Mouse (Mus musculus): ENCODE data around the gene Nup93.

Nup93 gene

GRCm38 (mm10) chr8:94268359-94268890 is 54.1 kb downstream of the Nup93 start:
- no peak for DNase-seq (ENCODE audit: low spot score)

DNA sequence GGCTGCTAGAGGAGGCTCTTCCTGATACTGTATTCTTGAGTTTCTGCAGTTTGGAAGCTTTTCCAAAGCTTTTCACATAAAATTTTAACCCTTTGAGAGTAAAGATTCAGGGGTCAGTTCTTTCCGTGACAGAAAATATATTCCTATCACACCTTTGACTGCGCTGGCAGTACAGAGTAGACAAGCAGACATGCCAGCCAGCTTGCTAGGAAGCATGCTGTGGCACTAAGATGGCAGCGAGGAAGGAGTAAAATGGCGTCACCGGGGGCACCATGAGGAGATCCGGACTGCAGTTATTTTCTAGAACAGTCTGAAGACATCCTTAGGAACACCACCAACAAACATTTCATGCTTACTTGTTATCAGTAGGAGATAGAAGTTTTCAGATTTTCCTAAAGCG is 55.9 kb downstream of the Nup93 start:
- no peak for DNase-seq (ENCODE audit: low spot score)

DNA sequence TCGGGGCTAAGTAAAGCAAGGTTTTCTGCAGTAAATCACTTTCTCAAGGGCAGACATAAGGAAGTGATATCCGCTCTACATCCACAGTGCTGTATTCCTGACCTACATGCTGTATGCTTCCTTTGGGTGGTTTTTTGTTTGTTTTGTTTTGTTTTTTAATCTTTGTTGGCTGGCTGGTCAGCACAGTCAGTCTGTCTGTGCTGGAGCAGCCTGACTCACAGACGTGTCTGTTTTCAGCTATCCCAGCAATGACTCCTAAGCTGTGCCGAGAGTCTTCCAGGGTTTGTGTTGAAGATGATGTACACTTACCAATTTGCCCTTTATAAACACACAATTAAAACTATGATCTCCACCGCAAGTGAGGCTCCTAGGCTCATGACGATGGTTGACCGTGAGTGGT is 56.7 kb downstream of the Nup93 start:
- no peak for DNase-seq (ENCODE audit: low spot score)

DNA sequence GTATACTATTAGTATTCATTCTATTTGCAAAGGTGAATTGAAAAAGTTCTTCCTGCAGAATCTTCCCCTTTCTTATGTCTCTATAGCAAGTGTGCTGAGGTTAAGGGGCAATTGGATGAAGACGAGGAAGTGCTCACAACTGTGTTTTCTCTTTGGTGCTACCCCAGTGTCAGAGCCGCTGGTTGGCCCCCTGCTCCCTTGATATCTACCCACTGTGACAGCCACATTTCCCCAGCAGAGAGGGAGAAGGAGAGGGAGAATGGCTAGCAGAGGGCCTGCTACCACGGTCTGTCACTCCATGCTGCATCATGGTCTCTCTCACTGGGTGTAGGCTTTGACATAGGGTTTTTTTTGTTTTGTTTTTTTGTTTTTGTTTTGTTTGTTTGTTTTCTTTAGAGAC is 58.2 kb downstream of the Nup93 start:
- DNase-seq (ENCODE audit: low spot score), result no peak

DNA sequence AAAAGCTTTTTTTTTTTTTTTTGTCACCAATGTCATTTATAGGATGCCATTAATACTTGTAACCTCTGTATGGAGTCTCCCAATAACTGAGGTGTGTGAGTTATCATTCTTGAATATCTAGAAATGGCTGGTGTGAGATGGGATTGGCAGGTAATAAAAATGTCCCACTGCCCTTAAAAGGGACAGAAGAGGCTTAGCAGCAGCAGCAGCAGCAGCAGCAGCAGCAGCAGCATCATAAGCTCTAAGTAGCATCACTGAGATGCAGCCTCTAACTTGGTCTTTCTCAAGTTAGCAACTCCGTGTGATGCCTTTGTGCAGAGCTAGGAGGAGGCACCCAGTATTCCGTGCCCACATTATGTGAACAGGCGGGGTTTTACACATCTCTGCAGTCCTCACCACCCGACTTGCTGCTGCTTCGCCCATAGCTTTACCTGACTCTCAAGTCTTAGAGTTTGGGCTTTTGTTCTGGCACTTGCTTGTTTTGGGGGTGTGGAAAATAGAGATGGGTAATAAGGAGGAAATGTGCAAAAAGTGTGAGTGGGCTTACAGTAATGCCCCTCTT is 59.0 kb downstream of the Nup93 start:
- DNase-seq (ENCODE audit: low spot score), result no peak

GRCm38 (mm10) chr8:94274030-94274429 is 59.7 kb downstream of the Nup93 start:
- no peak for DNase-seq (ENCODE audit: low spot score)

DNA sequence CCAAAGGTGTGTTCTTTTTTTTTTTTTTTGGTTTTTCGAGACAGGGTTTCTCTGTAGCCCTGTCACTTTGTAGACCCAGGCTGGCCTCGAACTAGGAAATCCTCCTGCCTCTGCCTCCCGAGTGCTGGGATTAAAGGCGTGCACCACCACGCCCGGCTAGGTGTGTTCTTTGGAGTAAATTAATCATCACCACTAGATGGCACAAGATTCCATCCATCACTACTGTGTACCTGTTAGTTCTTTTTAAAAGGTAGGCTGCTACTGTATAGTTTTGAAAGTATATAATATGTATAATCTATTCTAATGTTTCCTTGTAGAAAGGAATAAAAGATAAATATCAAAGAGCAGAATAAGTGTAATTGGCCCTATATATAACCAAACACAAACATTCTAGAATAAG is 63.9 kb downstream of the Nup93 start:
- DNase-seq (ENCODE audit: low spot score), result no peak

DNA sequence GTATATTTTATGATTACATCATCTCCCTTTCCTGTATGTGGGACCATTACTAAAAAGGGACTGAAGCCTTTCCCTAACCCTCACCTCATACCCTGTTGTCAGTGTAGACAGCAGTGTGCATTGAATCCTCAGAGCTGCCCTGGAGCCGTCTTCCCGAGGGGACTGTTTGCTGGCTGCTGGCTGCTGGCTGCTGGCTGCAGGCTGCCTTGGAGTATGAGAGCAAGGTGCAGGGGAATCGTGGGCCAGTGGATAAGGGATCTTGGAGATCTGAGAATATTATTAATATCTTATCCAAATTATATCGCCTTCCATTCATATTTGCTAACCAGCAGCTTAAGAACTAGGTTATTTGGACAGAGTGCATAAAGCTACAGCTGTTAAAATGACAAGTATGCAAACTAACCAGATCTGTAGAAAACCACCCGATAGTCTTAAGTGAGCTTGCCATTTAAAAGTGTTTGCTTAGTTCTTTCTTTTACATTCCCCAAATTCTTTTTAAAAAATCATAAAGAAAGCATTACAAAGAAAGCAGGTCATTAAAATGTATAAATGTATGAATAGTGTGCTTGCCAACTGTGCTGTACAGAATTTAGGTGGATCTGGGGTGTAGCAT is 65.7 kb downstream of the Nup93 start:
- DNase-seq (ENCODE audit: low spot score), result no peak

DNA sequence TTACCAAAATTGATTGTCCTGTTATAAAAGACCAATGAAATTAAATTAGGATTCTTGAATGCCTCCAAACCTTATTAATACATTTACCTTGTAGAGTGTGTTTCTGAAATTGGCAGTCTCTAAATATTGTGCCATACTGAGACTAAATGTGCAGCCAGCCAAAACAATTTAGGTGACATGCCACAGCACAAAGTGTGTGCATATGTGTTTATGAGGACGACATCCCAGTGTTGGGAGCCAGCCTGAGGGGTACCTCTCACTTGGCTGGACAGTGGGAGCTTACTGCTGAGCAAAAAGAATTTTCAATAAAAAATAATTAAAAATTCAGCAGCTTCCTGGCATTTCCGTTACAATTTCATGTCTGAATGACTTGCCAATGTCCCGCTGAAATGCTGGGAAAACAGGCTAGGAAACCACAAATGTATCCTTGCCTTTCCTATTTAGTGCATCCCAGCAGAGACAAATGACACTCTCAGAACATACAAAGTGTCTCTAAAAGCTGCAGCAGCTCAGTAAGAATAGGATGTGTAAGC is 68.2 kb downstream of the Nup93 start:
- no peak for DNase-seq (ENCODE audit: low spot score)

DNA sequence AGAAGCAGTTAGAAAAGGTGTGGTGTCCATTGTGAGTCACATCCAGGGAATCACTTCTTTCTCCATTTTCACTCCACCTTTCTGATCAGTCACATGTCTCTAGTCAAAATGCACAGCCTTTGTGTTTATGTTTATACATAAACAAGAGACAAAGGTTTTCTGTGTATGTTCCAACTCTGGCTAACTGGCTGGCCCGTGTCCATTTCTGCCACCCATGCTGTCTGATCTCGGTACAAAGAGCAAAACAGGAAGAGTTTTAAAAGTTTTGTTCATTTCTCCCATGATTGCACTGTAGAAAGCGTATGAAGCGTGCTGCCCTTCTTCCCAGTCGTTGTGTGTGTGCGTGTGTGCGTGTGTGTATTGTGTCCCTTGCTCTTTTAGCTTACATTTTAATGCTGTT is 69.8 kb downstream of the Nup93 start:
- DNase-seq (ENCODE audit: low spot score), result no peak

GRCm38 (mm10) chr8:94290606-94291005 is 76.2 kb downstream of the Nup93 start:
- no peak for DNase-seq (ENCODE audit: low spot score)

- DNase-seq (ENCODE audit: low spot score), result no peak
Measured at GRCm38 (mm10) chr8:94292072-94292471, 77.7 kb downstream of the Nup93 start.

DNA sequence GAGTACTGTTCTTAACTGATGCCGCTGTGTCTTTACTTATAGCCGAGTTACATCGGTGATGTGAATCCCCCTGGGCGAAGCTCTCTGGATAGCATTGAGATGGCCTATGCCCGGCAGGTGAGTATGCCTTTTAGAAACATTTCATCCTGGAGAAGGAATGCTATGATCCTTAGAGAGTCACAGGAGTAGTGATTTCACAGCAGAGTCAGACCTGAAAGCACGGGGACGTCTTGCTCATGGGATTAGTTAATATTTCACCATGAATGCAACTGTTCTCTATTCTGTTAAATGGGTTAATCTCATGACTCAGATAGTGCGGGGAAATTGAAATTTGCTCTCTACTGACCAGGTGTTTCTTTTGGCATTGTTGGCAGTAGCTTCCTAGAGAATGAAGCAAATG is 78.3 kb downstream of the Nup93 start:
- DNase-seq (ENCODE audit: low spot score), result no peak

GRCm38 (mm10) chr8:94295687-94296086 is 81.3 kb downstream of the Nup93 start:
- DNase-seq (ENCODE audit: low spot score), result no peak

DNA sequence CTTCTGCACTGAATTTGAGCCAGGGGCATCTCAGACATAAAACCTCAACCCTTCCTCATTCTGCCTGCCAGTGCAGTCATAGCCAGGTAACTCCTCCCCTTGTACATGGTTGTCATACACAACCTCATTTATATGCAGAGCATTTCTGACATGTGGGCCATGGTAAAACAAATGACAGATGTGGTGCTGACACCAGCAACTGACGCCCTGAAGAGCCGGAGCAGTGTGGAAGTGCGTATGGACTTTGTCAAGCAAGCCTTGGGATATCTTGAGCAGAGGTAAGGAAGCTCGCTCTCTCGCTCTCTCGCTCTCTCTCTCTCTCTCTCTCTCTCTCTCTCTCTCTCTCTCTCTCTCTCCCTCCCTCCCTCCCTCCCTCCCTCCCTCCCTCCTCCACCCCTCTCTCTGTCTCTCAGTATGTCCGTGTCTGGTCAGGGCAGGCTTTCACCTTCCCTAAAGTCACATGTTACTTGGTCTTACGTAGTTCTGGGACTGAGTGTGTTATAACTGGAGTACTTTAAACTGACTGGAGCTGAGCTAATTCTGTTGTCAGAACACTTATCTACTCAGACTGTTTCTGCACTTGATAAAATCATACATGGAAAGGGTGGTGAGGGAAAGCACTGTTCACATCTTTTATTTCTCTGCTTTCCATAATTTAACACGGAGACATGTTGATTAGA is 82.1 kb downstream of the Nup93 start:
- no peak for DNase-seq (ENCODE audit: low spot score)

DNA sequence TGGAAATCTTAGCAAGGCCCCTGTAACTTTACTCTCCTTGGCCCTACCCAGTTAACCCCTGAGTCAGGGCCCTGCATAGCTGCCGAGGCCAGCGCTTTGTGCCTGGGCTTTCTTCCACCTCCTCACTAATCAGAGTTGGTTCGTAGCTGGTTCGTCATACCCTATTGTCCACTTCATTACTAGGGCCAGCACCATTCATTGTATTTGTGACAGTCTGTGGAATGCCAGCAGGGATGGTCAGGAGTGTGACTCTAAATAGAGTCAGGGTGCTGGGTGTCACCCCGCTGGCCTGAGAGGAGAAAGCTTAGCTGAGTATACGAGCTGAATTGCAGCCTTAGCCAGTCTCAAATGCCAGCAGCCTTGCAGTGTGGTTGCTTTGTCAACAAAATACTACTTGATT is 82.7 kb downstream of the Nup93 start:
- DNase-seq (ENCODE audit: low spot score), result no peak

DNA sequence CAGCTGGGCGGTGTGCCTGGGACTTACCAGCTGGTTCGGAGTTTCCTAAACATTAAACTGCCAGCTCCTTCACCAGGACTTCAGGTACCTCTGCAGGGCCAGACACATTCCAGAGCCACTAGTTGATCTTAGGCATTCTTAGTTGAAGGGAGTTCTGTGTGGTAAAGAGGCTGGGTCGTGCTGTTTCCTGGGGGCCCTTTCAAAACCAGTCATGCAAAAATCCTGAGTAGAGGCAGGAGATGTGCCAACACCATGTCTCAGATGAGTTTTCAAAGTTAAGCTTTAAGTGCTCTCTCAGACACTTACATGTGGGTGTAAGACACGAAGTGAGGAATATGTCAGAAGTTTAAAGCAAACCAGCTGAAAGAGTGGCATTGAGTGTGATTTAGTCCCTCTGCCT is 86.4 kb downstream of the Nup93 start:
- no peak for DNase-seq (ENCODE audit: low spot score)

- no peak for DNase-seq (ENCODE audit: low spot score)
Measured at GRCm38 (mm10) chr8:94304412-94304811, 90.0 kb downstream of the Nup93 start.

GRCm38 (mm10) chr8:94306989-94307513 is 92.7 kb downstream of the Nup93 start:
- no peak for DNase-seq (ENCODE audit: low spot score)

GRCm38 (mm10) chr8:94307652-94308051 is 93.3 kb downstream of the Nup93 start:
- DNase-seq (ENCODE audit: low spot score), result no peak

DNA sequence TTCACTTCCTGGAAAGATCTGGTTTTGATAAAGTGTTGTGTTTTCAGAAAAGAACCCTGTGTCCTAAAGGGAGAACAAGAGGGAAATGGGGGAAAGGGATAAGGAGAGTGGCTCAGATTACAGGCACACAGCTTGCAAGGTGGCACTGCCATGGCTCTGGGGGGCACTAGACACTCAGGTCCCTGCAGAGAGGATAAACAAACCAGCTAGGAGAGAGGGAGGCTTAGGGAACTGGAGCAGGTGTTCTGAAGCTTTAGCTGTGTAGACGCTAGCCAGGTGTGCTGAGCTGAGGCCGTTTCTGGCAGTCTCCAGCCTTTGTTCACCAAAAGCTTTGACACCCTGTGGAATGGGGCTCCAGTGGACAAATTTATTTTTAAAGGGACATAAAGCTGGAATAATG is 99.7 kb downstream of the Nup93 start:
- DNase-seq (ENCODE audit: low spot score), result no peak

DNA sequence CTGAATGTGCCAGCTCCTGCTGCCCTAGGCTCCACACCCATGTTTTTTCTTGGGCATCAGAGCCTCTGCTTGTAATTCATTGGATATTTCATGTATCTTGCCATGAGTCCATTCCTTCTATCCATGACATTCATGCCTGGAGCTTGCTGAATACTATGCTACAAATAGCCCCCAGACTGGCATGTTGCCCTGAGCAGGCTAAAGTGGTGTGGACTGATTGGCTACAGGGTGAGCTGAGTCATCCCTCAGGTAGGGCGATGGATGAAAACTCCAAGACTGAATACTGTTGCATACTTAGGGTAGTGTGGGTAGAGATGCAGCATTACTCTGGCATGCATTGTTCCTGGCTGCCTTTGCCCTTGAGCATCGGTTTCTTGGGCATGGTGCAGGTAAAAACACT is 102.9 kb downstream of the Nup93 start:
- no peak for DNase-seq (ENCODE audit: low spot score)

DNA sequence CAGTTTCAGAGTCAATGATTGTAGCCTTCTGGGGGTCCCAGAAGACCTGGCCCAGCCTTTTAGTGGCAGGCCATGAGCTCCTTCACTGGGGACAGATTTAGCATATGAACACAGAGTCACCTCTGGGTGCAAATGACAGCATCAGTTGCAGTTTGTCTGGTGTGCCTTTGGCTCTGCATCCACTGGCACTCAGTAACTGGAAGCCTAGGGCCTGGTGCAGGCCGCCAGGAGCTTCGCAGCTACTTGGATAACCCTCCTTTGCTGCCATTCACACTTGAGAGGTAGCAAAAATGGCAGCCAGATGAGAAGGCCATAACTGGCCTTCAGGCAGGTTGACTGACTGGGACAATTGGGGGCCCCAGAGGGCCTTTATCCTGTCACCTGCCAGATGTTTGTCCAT is 103.3 kb downstream of the Nup93 start:
- no peak for DNase-seq (ENCODE audit: low spot score)
